ENCODE assay signal across 9 mouse cellular contexts in the genomic region with DNA sequence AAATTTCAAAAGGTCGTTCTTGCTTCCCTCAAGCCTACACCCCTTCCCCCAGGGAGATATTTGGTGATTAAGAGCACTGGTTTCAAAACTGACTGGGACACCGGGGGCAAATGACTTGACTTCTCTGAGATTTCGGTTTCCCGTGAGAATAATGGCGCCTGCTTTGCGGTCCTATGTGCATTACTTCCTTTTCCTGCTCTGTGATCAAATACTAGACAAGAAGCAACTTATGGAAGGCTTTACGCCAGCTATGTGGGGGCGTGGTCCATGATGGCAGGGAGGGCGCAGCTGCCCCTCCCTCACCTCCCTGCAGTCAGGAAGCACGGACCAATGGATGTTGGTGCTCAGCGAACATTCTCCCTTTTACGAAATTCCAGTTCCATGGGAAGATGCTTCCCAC. TPM values are rescaled to one million over a fixed set of nuclear protein-coding genes. Genes with fewer than 3 reads are reported as not detected.
DNase-seq lines count a peak whose midpoint lies in the region; ATAC-seq and TF ChIP-seq lines count a peak whose summit lies in the region.
"Had no signal": no experiment of that assay in that cellular context is flagged by ENCODE, and none has a peak within 500 bp of the region (broad histone marks: within the 10 kb centered on the region; RNA-seq: fewer than 3 reads in every experiment).

No protein-coding gene starts in this region.

- no peaks in the 10 kb centered on the region for H3K9me3 ChIP-seq in lung, postnatal 0 days (ENCODE audit: low read length)
- H3K9me3 ChIP-seq in embryonic facial prominence, embryonic 13.5 days: no peaks in the 10 kb centered on the region
- H3K9me3 ChIP-seq in limb, embryonic 13.5 days: no peaks in the 10 kb centered on the region
- H3K9me3 ChIP-seq in stomach, embryonic 16.5 days (replicated peaks; ENCODE audit: control insufficient read depth, low read length): no peaks in the 10 kb centered on the region
- no peaks in the 10 kb centered on the region for H3K9me3 ChIP-seq in forebrain, embryonic 15.5 days

- no peak for DNase-seq in lung, postnatal 0 days (ENCODE audit: low spot score)
- DNase-seq in lung, postnatal 14 days: no peak
- DNase-seq in cerebellum, adult 11 months: no peak
- DNase-seq: gastrocnemius, postnatal 14 days had no signal

- no peaks in the 10 kb centered on the region for H3K27me3 ChIP-seq in lung, postnatal 0 days (replicated peaks; ENCODE audit: insufficient read depth, low read length)
- H3K27me3 ChIP-seq in embryonic facial prominence, embryonic 13.5 days: no peaks in the 10 kb centered on the region
- H3K27me3 ChIP-seq in limb, embryonic 13.5 days: no peaks in the 10 kb centered on the region
- no peaks in the 10 kb centered on the region for H3K27me3 ChIP-seq in stomach, embryonic 16.5 days (ENCODE audit: control insufficient read depth, insufficient read depth, low read length)
- no peaks in the 10 kb centered on the region for H3K27me3 ChIP-seq in forebrain, embryonic 15.5 days

- no peak for TF ChIP-seq CTCF in lung, postnatal 0 days (IDR thresholded peaks at IDR 0.05)

- H3K27ac ChIP-seq in lung, postnatal 0 days (ENCODE audit: low read length): no peak overlapping the region
- H3K27ac ChIP-seq in embryonic facial prominence, embryonic 13.5 days: no peak overlapping the region
- no peak overlapping the region for H3K27ac ChIP-seq in limb, embryonic 13.5 days
- no peak overlapping the region for H3K27ac ChIP-seq in stomach, embryonic 16.5 days (ENCODE audit: low read length)
- no peak overlapping the region for H3K27ac ChIP-seq in forebrain, embryonic 15.5 days (replicated peaks)

- peak overlapping the region; percentile 8; the same call in 1 of the 2 replicates for H3K4me3 ChIP-seq in lung, postnatal 0 days (ENCODE audit: low read depth, low read length)
- no peak overlapping the region for H3K4me3 ChIP-seq in embryonic facial prominence, embryonic 13.5 days
- H3K4me3 ChIP-seq in limb, embryonic 13.5 days: 0 out of 2 replicates have a peak overlapping the region, but pooled peaks have one; percentile 10
- no peak overlapping the region for H3K4me3 ChIP-seq in stomach, embryonic 16.5 days (replicated peaks; ENCODE audit: low read length)
- H3K4me3 ChIP-seq in forebrain, embryonic 15.5 days: no peak overlapping the region

- no peaks in the 10 kb centered on the region for H3K4me1 ChIP-seq in lung, postnatal 0 days (ENCODE audit: insufficient read depth, low read depth, low read length)
- H3K4me1 ChIP-seq in embryonic facial prominence, embryonic 13.5 days: no peaks in the 10 kb centered on the region
- no peaks in the 10 kb centered on the region for H3K4me1 ChIP-seq in limb, embryonic 13.5 days
- H3K4me1 ChIP-seq in stomach, embryonic 16.5 days (ENCODE audit: control insufficient read depth, insufficient read depth, low read length): no peaks in the 10 kb centered on the region
- H3K4me1 ChIP-seq in forebrain, embryonic 15.5 days: no peaks in the 10 kb centered on the region

- peak overlapping the region; percentile 34 for H3K4me2 ChIP-seq in lung, postnatal 0 days (replicated peaks; ENCODE audit: low read depth, low read length)
- H3K4me2 ChIP-seq in embryonic facial prominence, embryonic 13.5 days: peak overlapping the region; percentile 31
- peak overlapping the region; percentile 42 for H3K4me2 ChIP-seq in limb, embryonic 13.5 days (replicated peaks)
- H3K4me2 ChIP-seq in stomach, embryonic 16.5 days (ENCODE audit: low read depth, low read length): peak overlapping the region; percentile 31
- no peak overlapping the region for H3K4me2 ChIP-seq in forebrain, embryonic 15.5 days (replicated peaks)

- no peaks in the 10 kb centered on the region for H3K36me3 ChIP-seq in lung, postnatal 0 days (ENCODE audit: insufficient read depth, low read length)
- no peaks in the 10 kb centered on the region for H3K36me3 ChIP-seq in embryonic facial prominence, embryonic 13.5 days
- no peaks in the 10 kb centered on the region for H3K36me3 ChIP-seq in limb, embryonic 13.5 days
- no peaks in the 10 kb centered on the region for H3K36me3 ChIP-seq in stomach, embryonic 16.5 days (ENCODE audit: control insufficient read depth, insufficient read depth, low read length)
- no peaks in the 10 kb centered on the region for H3K36me3 ChIP-seq in forebrain, embryonic 15.5 days

- WGBS in lung, postnatal 0 days: 64% methylated on average over 12 of the region's 12 CpGs
- WGBS in embryonic facial prominence, embryonic 13.5 days: 72% methylated on average over 12 of the region's 12 CpGs
- WGBS in limb, embryonic 13.5 days: 71% methylated on average over 12 of the region's 12 CpGs
- WGBS in stomach, embryonic 16.5 days: 67% methylated on average over 12 of the region's 12 CpGs
- WGBS in forebrain, embryonic 15.5 days: 75% methylated on average over 12 of the region's 12 CpGs

- ATAC-seq in lung, postnatal 0 days: no peak
- ATAC-seq in embryonic facial prominence, embryonic 13.5 days (ENCODE audit: insufficient number of reproducible peaks, insufficient read depth, low FRiP score, low TSS enrichment, low read depth): no peak
- no peak for ATAC-seq in limb, embryonic 13.5 days (ENCODE audit: low FRiP score, low read depth)
- ATAC-seq in stomach, embryonic 16.5 days (ENCODE audit: insufficient read depth, low FRiP score): no peak
- ATAC-seq in forebrain, embryonic 15.5 days (replicated peaks): no peak

- no peak for TF ChIP-seq EP300 in lung, postnatal 0 days (IDR thresholded peaks at IDR 0.05)

- H3K9ac ChIP-seq in lung, postnatal 0 days (replicated peaks; ENCODE audit: low read depth): no peak overlapping the region
- no peak overlapping the region for H3K9ac ChIP-seq in embryonic facial prominence, embryonic 13.5 days
- no peak overlapping the region for H3K9ac ChIP-seq in limb, embryonic 13.5 days
- H3K9ac ChIP-seq in stomach, embryonic 16.5 days (ENCODE audit: low read length): no peak overlapping the region
- no peak overlapping the region for H3K9ac ChIP-seq in forebrain, embryonic 15.5 days (replicated peaks)

RNA-seq across cellular contexts. Expression of a gene that starts 28.5 kb away (rescaled TPM):
- 1,546 and 1,642 TPM in 2 replicates for polyA plus RNA-seq in lung, postnatal 0 days (2015; fragmentation: Nextera tagmentation; extraction: Ambion mirVana)
- 2,108 and 2,174 TPM in 2 replicates for polyA plus RNA-seq in embryonic facial prominence, embryonic 13.5 days (2015; fragmentation: Nextera tagmentation; extraction: Ambion mirVana)
- 1,605 and 1,666 TPM in 2 replicates for polyA plus RNA-seq in limb, embryonic 13.5 days (2015; fragmentation: Nextera tagmentation; extraction: Ambion mirVana)
- 1,481 and 1,784 TPM in 2 replicates for polyA plus RNA-seq in stomach, embryonic 16.5 days (2015; fragmentation: Nextera tagmentation; extraction: Ambion mirVana)
- polyA plus RNA-seq in forebrain, embryonic 15.5 days (2015; fragmentation: Nextera tagmentation; extraction: Ambion mirVana): 1,221 and 1,345 TPM in 2 replicates

RNA-seq across cellular contexts. Expression of a gene that starts 38.1 kb away (rescaled TPM):
- polyA plus RNA-seq in lung, postnatal 0 days (2015; fragmentation: Nextera tagmentation; extraction: Ambion mirVana): 1.9 and 2.3 TPM in 2 replicates
- polyA plus RNA-seq in embryonic facial prominence, embryonic 13.5 days (2015; fragmentation: Nextera tagmentation; extraction: Ambion mirVana): 22.0 and 22.3 TPM in 2 replicates
- polyA plus RNA-seq in limb, embryonic 13.5 days (2015; fragmentation: Nextera tagmentation; extraction: Ambion mirVana): 21.7 and 22.6 TPM in 2 replicates
- 14.2 and 16.5 TPM in 2 replicates for polyA plus RNA-seq in stomach, embryonic 16.5 days (2015; fragmentation: Nextera tagmentation; extraction: Ambion mirVana)
- polyA plus RNA-seq in forebrain, embryonic 15.5 days (2015; fragmentation: Nextera tagmentation; extraction: Ambion mirVana): 12.0 and 13.1 TPM in 2 replicates
- polyA plus RNA-seq: liver, adult 2 months had no signal

RNA-seq across cellular contexts. Expression of a gene that starts 53.4 kb away (rescaled TPM):
- 481 and 510 TPM in 2 replicates for polyA plus RNA-seq in lung, postnatal 0 days (2015; fragmentation: Nextera tagmentation; extraction: Ambion mirVana)
- polyA plus RNA-seq in embryonic facial prominence, embryonic 13.5 days (2015; fragmentation: Nextera tagmentation; extraction: Ambion mirVana): 521 and 554 TPM in 2 replicates
- polyA plus RNA-seq in limb, embryonic 13.5 days (2015; fragmentation: Nextera tagmentation; extraction: Ambion mirVana): 515 and 534 TPM in 2 replicates
- polyA plus RNA-seq in stomach, embryonic 16.5 days (2015; fragmentation: Nextera tagmentation; extraction: Ambion mirVana): 590 and 688 TPM in 2 replicates
- 316 and 338 TPM in 2 replicates for polyA plus RNA-seq in forebrain, embryonic 15.5 days (2015; fragmentation: Nextera tagmentation; extraction: Ambion mirVana)

RNA-seq across cellular contexts. Expression of a gene that starts 53.5 kb away (rescaled TPM):
- 45.7 and 50.0 TPM in 2 replicates for polyA plus RNA-seq in lung, postnatal 0 days (2015; fragmentation: Nextera tagmentation; extraction: Ambion mirVana)
- 43.8 and 44.1 TPM in 2 replicates for polyA plus RNA-seq in embryonic facial prominence, embryonic 13.5 days (2015; fragmentation: Nextera tagmentation; extraction: Ambion mirVana)
- 45.1 and 48.2 TPM in 2 replicates for polyA plus RNA-seq in limb, embryonic 13.5 days (2015; fragmentation: Nextera tagmentation; extraction: Ambion mirVana)
- 32.6 and 41.9 TPM in 2 replicates for polyA plus RNA-seq in stomach, embryonic 16.5 days (2015; fragmentation: Nextera tagmentation; extraction: Ambion mirVana)
- polyA plus RNA-seq in forebrain, embryonic 15.5 days (2015; fragmentation: Nextera tagmentation; extraction: Ambion mirVana): 40.2 and 40.5 TPM in 2 replicates

Comparison
In these comparisons a context has a peak if more than half of its experiments do, and no peak if none do; other contexts are left out.
1. H3K4me3 ChIP-seq: peak in lung, postnatal 0 days (single experiment) and limb, embryonic 13.5 days (single experiment); none in embryonic facial prominence, embryonic 13.5 days (single experiment), stomach, embryonic 16.5 days (single experiment) and forebrain, embryonic 15.5 days (single experiment).